Mouse (Mus musculus) kidney, adult 2 months (tissue): ENCODE data around the gene Cacna1c.

Source experiments
- CTCF ChIP-seq: fragments of 200-500 bp; conservative IDR thresholded peaks from 2 replicates; pipeline ENCODE4 v1.5.1; 2011; ENCODE audit warnings: low read depth, mild to moderate bottlenecking, control low read depth, low read length, moderate library complexity, mixed read lengths; ENCODE audit not compliant: insufficient read depth, insufficient read length
- POLR2A ChIP-seq: fragments of 200-500 bp; IDR thresholded peaks from one replicate; pipeline ENCODE4 v1.6.1; 2011; ENCODE audit warnings: low read depth, low read length, control low read depth

GRCm38 (mm10) chr6:118787933-118788332, 408.3 kb downstream of the Cacna1c start:
- TF ChIP-seq CTCF = no peak
- no peak for TF ChIP-seq POLR2A
